Mouse (Mus musculus) embryonic fibroblast, embryonic 13.5 days (primary cell): Measurements from ENCODE around the gene Rnf144b.

ENCODE experiments used
- CTCF ChIP-seq: IDR thresholded peaks from 2 replicates; pipeline ENCODE4 v1.5.1; 2011; ENCODE audit warnings: mild to moderate bottlenecking, control low read depth, low read length, moderate library complexity, borderline replicate concordance; ENCODE audit not compliant: insufficient read depth
- POLR2A ChIP-seq: IDR thresholded peaks from 2 replicates; pipeline ENCODE4 v1.6.1; 2011; ENCODE audit warnings: low read depth, mild to moderate bottlenecking, control low read depth, low read length, moderate library complexity

GRCm38 (mm10) chr13:47153206-47153605, 30.8 kb downstream of the Rnf144b start:
- TF ChIP-seq CTCF (no peak), POLR2A (no peak)
